Mouse (Mus musculus): Measurements from ENCODE around the gene Ric1.

GRCm38 (mm10) chr19:29497874-29498273 is 24.2 kb upstream of the Ric1 start:
- TF ChIP-seq CTCF (IDR thresholded peaks at IDR 0.05; ENCODE audit: borderline replicate concordance, insufficient read depth, low read depth, low read length) (no peak), POLR2A (IDR thresholded peaks at IDR 0.05; ENCODE audit: borderline replicate concordance, insufficient read depth, low read length) (no peak)

Data from cerebellum, adult 2 months (tissue).